Mouse (Mus musculus) lung, adult 18-20 months (tissue): ENCODE data around the gene Dmrtb1.

Experiments
- DNase-seq, 2 experiments: peaks; one replicate each; pipeline ENCODE4 v3.0.0; 2022; ENCODE audit warnings: mixed read lengths in 2 of 2

Dmrtb1 gene

GRCm38 (mm10) chr4:107684130-107684529, at the start of gene Dmrtb1:
Gene Dmrtb1, minus strand, starts transcription at chr4:107684230.
- no peak for DNase-seq

- DNase-seq: no peak
These were observed 49.6 kb upstream of the Dmrtb1 start for GRCm38 (mm10) chr4:107733603-107734002.

- DNase-seq: no peak
These were observed 48.6 kb upstream of the Dmrtb1 start for GRCm38 (mm10) chr4:107732624-107733023.

- no peak for DNase-seq
These were observed 48.2 kb upstream of the Dmrtb1 start for GRCm38 (mm10) chr4:107732182-107732581.

- DNase-seq: no peak
These were observed 47.0 kb upstream of the Dmrtb1 start for GRCm38 (mm10) chr4:107731088-107731465.

GRCm38 (mm10) chr4:107730391-107731087, 46.5 kb upstream of the Dmrtb1 start:
- DNase-seq: no peak

GRCm38 (mm10) chr4:107725432-107725831, 41.4 kb upstream of the Dmrtb1 start:
- no peak for DNase-seq

- DNase-seq: no peak
These were observed 36.2 kb upstream of the Dmrtb1 start for GRCm38 (mm10) chr4:107720043-107720830.

GRCm38 (mm10) chr4:107719161-107719560, 35.1 kb upstream of the Dmrtb1 start:
- DNase-seq: no peak

GRCm38 (mm10) chr4:107718720-107719119, 34.7 kb upstream of the Dmrtb1 start:
- no peak for DNase-seq

GRCm38 (mm10) chr4:107717718-107718313, 33.8 kb upstream of the Dmrtb1 start:
- no peak for DNase-seq

GRCm38 (mm10) chr4:107716754-107717299, 32.8 kb upstream of the Dmrtb1 start:
- DNase-seq: no peak

- DNase-seq: no peak
These were observed 22.9 kb upstream of the Dmrtb1 start for GRCm38 (mm10) chr4:107706884-107707283.

- no peak for DNase-seq
These were observed 20.2 kb upstream of the Dmrtb1 start for GRCm38 (mm10) chr4:107704185-107704584.

- DNase-seq: no peak
These were observed 17.6 kb upstream of the Dmrtb1 start for GRCm38 (mm10) chr4:107701679-107702078.

- peak in 1 of 2 experiments; percentile 4 for DNase-seq
These were observed 17.1 kb upstream of the Dmrtb1 start for GRCm38 (mm10) chr4:107701116-107701515.

GRCm38 (mm10) chr4:107699271-107699670, 15.2 kb upstream of the Dmrtb1 start:
- no peak for DNase-seq

- DNase-seq: no peak
These were observed 9.8 kb upstream of the Dmrtb1 start for GRCm38 (mm10) chr4:107693816-107694215.

GRCm38 (mm10) chr4:107688213-107688612, 4.2 kb upstream of the Dmrtb1 start:
- DNase-seq: no peak

GRCm38 (mm10) chr4:107687127-107687526, 3.1 kb upstream of the Dmrtb1 start:
- no peak for DNase-seq

- DNase-seq: no peak
These were observed 849 bp downstream of the Dmrtb1 start for GRCm38 (mm10) chr4:107683006-107683756.

GRCm38 (mm10) chr4:107681099-107681849, 2.8 kb downstream of the Dmrtb1 start:
- DNase-seq: no peak
